Mouse (Mus musculus) erythroid progenitor cell, adult 5-6 weeks (primary cell): ENCODE measurements around the gene Dnah9. TPM values are rescaled to one million over a fixed set of nuclear protein-coding genes. Genes with fewer than 3 reads are reported as not detected.

Experiments used
- ATAC-seq: replicated peaks from 2 replicates; pipeline ENCODE4 v1.8.0; 2016; ENCODE audit warnings: moderate number of reproducible peaks, mild to moderate bottlenecking, moderate TSS enrichment, inconsistent platforms; ENCODE audit not compliant: poor library complexity, low FRiP score, severe bottlenecking
- total RNA-seq, 2 experiments: library from RNA; stranded (forward) in 1 of 2; stranded (reverse) in 1 of 2; fragments of 150-400 nt in 1 of 2; fragments of 186-747, 209-891 nt in 1 of 2; gene quantifications; 2 replicates each; pipeline versions ENCODE4 v1.2.3 to v1.2.4; 2015 to 2017; ENCODE audit warnings: low replicate concordance in 2 of 2

The Dnah9 gene
- total RNA-seq, 2 experiments from 2014 or later = not detected

DNA sequence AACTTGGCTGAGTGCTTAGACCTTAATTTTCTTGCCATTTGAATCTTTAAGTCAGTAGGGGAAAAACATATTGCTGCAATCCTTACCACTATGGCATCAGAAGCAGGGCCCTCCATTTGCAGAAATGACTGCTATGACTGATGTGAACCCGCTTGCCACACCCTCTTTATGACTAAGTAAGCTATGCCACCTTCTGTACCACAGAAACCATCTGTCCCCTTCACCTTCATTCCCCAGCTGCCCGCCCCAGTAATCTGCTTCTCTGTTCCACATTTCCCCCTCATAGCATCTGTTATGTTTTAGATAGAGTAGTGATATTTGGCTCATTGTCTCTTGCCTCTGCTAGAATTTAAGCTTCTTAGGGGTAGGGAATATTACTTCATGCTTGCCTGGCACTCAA lies 237.6 kb downstream of the Dnah9 start:
- ATAC-seq = no peak

DNA sequence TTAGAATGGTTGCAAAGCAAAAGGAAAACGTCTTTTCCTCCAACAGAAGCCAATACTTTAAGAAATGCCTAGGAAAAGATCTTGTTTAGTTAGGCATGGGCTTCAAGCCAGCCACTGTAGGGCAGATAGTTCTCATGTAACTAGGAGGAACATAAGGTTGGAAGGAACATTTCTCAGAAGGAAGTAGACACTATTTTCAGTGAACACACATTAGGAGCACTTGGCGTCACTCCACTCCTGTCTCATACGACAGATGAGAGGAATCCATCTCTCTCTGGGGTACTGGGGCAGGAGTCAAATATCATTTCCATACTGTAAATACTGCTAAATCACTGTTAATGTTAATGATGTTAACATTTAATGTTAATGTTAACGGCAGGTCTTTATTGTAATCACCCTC lies 238.0 kb downstream of the Dnah9 start:
- ATAC-seq = no peak

DNA sequence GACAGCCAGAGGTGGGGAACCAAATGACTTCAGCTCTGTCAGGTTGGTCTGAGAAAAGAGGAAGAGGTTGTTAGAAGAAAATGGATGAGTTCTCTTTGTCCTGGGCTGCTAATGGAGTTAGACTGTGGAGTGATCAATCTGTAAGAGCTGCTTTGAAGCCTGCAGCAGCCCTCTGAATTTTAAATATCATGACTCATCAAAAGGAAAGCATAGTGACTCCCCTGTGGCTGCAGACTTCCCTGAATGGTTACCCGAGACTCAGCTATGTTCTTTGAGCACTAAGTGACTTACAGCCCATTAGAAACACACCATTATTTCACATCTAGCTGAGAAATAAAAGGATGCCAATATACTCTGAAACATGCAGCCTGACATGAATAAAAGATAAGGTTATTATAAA lies 240.4 kb downstream of the Dnah9 start:
- ATAC-seq = no peak

DNA sequence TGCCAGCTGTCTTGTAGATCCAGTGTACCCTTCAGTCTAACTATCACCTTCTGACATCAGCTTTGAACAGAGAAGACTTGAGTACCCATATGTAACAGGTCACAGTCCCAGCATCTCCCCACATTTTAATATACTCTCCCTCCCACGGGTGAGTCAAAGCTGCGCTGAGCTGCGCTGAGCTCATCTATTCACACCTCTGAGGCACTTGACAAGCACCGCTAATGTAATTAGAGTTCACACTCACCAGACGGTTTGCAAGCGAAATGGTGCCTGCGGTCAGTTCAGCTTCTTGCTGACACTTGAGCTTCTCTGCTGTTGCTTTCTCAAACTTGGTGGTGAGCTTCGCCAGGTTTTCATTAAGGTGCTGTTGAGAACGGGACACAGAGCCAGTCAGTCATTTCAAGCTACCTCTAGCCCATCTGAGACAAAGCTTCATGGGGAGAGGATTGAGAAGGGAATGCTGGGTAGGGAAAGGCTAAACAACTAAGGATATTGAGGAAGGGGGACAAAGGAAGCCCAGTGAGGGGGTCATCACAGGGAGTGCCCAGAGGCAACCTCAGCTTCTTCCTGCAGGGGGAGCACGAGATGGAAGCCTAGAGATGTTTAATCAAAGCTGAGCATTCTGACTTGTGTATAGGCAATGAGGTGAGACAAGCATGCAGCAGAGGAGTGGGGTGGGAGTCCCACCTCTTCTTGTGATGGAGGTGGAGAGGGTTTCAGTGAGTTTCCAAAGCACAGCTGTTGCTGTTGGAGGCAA lies 249.7 kb downstream of the Dnah9 start:
- no peak for ATAC-seq

DNA sequence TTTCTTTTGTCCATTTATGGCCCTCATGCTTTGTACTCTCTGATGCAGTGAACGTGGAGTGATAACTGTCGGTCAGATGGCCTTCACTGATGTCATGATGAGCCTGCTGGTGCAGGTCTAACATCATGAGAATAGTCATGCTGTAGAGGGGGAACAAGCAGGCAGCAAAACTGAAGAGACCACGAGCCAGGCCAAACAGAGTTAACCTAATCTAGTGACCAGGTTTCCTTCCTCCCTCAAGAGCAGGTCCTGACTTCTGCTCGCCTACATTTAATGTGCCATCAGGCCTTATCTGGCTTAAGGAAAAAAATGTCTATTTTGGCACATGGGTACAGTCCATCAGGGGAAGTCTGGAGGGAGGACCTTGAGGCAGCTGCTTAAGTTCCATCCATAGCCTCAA lies 259.2 kb downstream of the Dnah9 start:
- no peak for ATAC-seq

DNA sequence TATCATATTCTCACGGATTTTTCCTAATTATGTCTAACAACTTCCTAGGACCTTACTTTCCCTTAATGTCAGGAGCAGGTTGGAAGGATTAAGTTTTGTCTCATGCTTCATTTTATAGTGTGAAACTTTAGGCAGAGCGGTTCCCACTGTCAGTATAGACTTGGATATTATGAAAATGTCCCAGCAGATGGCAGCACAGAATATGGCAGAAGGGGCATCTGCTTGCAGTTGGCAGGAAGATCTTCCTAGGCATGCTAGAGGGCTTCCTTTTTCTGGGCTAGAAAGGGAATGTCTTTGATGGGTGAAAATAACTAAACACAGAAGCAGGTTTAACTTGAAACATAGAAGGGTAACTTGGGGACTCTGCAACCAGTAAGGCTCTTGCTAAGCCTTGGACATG lies 262.9 kb downstream of the Dnah9 start:
- ATAC-seq = no peak

DNA sequence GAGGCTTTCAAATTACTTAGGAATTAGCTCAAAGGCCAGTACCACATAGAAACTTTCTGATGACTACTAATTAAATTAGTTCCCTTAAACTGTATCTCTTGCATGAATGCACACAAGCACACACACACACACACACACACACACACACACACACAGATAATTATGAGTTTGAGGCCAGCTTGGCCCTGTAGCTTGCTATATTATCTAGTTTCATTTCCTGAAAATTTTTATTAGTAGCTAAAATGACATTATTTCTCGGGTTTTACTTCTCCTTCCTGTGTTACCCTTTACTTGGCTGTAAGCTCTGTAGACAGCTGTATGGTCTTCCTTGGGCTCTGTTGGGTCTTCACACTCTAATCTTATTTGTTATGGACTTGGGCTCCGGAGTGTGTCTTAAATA lies 264.4 kb downstream of the Dnah9 start:
- ATAC-seq = no peak

DNA sequence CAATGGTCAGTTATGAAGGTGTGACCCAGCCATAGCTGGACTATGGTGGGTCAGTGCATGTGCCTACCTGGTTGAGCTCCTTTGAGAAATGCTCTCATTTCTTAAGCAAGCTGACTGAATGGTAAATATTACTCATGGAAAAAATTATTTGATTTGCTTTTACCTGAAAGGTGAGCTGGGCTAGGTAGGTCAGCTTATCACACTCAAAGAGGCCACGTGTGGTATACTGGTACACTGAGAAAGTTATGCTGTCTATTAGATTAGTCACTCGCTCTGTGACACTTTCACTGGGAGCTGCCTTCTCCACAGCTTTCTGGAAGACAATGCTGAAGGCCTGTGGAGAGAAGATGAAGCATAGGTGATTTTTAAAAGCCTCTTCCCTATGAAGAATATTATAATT lies 286.9 kb downstream of the Dnah9 start:
- no peak for ATAC-seq

DNA sequence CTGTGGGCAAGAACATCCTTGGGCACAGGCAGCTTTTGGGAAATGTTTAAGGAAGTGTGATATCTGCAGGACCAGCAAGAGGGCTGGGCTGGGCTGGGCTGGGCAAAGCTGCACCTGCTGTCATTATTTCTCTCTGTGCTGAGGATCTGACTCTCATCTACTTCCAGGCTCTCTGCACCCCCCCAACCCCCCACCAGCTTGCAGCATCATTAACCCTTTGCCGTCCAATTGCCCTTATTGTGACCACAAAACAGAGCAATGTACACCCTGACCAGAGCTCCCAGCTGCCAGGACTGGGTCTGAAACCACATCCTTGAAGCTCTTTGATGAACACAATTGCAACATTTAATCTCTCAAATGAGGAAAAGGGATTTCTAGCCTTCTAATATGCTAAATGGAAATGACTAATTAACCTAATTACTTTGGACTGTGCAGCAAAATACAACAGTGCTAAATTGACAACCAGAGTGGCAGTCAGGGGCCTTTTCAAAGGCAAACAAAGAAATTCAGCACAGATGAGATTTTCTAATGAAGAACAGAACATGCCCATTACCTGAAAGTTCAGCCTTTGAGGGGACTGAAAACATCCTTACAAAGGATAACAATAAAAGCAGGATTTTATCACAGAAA lies 291.1 kb downstream of the Dnah9 start:
- no peak for ATAC-seq

DNA sequence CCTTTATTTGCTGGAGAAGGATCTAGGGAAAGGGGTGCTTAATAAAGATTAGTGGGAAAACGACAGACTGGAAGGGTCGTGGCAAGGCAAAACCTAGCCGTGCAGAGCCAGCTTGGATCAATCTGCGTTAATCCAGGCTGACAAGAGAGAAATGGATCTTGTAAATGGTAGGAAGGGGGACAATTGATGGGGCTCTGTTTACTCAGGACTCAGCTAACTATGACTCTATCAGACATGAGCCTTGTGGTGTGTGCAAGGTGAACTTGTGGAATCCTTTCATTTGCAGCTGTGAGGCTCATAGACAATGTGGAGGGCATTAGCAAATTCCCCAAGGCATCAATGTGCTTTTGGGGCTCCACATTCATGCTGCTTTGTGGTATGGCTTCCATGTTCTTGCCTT lies 306.9 kb downstream of the Dnah9 start:
- ATAC-seq = no peak

DNA sequence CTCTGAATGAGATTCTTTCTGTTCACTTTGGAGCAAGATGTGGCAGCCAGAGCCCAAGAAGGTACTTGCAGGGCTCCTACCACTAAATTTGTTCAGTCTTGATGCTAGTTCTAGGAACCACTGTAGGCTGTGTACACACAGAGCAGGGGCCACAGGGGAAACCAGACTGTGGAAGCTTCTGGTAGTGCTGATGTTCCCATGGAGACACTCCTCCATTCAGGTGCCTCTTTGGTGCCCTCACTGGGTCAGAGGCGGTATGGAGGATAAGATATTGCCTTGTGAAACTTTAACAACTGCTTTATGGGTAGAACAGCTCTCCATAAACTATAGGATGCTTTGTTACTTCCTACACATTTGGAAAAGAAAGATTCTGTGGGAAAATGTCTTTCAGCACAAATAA lies 316.3 kb downstream of the Dnah9 start:
- ATAC-seq = no peak

DNA sequence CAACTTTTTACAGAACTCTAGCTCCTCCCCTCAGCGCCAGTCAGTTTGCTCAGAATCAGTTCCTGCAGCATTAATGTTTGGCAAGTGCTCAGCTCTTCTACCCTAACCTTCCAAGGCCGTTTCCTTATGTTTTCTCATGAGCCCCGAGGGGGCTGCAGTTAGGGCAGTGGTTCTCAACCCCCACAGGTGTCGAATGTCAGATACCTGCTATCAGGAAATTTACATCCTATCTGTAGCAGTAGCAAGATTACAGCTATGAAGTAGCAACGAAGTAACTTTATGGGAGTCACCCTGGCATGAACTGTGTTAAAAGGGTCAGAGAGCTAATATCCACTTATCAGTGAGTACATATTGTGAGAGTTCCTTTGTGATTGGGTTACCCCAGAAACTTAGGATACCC lies 321.9 kb downstream of the Dnah9 start:
- no peak for ATAC-seq

DNA sequence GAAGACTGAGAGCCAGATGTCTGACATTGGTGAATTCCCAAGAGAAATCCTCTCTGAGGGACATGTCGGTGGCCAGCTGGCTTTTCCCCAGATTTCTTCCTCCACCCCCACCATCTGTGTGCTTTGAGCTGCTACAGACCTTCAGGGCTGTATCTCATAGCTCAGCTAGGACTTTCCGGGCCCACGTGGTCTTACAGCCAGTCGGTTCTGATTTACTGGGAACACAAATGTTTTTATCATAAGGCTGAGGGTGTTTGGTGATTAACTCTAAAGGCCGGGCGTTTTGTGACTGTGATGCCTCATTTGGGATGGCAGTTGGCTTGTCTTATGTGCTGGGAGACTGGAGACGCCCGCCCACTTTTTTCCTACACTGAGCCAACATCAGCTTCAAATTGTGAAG lies 329.4 kb downstream of the Dnah9 start:
- no peak for ATAC-seq

DNA sequence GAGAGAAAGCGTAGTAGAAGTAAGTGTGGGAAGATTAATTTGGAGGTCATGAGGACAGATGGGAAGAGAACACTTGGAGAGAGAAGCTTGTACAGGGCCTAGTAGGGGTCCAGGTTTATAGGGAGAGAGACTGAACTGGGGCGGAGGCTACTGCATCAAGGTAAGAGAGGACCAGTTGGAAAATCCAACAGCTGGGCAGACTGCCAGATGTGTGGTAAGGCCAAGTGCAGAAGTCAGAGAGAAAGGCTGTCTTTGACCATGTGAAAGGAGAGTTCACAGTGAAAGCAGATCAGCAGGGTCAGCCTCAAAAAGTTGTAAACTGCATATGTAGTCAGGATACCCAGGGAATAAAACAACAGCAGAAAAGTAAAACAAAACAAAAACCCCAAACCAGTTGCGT lies 343.8 kb downstream of the Dnah9 start:
- ATAC-seq = no peak

DNA sequence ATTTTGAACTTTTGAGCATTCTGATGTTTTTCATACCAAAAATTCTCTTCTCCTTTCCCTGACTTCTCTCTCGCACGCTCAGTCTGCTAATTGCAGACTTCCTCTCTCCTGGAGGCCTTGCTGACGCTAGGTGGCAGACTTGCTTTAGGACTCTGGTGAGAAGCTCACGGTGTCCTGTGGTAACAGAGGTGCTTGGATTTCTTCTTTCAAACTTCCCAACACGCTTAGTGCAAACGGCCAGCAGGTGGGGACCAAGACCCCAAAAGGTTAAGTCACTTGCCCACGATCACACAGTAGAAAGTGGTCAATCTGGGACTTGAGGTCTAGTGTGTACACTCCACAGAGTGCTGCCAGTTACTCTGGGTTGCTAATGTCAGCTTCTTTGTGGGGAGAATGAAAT lies 347.5 kb downstream of the Dnah9 start:
- ATAC-seq = 0 out of 2 replicates have a peak, but pooled peaks have one; percentile 48

DNA sequence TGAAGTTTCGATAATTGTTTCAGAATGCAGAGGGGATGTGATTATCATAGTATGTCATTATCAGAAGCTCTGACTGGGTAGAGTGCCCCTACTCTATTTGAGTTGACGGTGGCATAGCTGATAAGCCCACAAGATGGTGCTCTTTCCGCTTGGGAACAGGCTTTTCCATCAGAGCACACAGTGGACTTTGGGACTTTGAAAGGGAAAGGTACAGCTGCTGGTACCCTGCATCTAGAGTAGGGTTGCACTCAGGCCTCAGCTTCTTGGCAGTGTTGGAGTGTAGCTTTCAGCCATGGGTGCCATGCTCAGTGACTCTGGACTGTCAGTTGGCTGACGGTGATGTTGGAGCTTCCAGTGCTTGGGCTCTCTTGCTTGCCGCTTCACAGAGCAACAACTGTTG lies 348.1 kb downstream of the Dnah9 start:
- ATAC-seq = no peak

DNA sequence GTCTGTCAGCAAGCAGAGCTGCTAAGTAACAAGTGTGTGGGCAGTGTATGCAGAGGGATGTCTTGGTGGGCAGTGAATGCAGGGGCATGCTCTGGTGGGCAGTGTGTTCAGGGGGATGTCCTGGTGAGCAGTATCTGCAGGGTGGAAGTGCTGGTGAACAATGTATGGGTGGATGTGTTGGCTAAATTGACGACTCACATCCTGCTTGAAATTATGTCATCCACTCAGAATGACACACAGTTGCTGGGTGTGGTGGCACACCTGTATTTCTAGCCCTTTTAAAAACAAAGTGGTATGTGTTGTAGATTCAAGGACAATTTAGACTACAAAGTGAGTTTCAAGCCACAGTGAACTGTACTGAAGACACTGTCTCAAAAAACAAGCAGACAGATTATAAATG lies 350.2 kb downstream of the Dnah9 start:
- ATAC-seq = no peak

DNA sequence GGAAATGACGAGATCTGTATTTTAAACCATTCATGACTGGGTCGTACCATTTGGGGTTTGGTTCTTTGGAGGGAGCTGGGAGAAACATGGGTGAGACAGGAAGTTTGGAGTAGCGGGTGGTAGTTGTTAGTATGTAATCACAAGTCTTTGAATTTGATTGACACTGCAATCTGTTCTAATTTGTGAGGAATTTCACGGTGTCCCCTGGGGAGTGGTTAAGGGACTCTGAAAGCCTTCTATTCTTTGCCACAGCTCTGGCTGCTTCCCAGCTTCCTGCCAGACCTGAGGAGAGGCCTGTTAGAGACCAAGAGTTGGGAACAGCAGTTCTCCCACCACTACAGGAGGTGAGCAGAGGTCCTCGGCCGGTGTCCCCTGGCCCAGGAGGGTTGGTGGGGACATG lies 352.1 kb downstream of the Dnah9 start:
- ATAC-seq = no peak

DNA sequence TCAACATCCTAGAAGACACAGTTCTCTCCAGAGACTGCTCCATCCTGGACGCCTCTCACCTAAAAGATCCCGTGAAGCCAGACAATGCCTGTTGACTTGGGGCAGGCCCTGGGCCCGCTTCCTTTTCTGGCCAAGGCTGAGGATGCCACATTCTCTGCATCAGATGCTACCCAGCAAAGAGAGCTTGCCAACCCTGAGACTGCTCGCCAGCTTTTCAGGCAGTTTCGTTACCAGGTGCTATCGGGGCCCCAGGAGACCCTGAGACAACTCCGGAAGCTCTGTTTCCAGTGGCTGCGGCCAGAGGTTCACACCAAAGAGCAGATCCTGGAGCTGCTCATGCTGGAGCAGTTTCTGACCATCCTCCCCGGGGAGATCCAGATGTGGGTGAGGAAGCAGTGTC lies 354.0 kb downstream of the Dnah9 start:
- no peak for ATAC-seq

DNA sequence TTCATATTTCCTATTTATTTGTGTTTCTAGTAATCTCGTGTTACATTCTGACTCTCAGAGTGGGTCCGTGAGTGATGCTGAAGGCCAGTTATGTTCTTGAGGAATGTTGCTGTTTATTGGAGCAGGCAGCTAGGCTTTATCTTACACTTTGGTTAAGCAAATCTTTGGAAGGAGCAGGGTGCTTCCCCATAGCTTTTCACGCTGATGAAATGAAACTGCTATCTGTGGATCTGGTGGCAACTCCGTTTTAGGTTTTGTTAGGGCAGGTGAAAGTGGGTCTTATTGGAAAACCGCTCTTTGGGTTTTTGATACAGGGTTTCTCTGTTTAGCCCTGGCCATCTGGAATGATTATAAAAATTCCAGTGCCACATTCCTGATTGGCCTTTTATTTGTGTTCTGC lies 356.3 kb downstream of the Dnah9 start:
- ATAC-seq = no peak

DNA sequence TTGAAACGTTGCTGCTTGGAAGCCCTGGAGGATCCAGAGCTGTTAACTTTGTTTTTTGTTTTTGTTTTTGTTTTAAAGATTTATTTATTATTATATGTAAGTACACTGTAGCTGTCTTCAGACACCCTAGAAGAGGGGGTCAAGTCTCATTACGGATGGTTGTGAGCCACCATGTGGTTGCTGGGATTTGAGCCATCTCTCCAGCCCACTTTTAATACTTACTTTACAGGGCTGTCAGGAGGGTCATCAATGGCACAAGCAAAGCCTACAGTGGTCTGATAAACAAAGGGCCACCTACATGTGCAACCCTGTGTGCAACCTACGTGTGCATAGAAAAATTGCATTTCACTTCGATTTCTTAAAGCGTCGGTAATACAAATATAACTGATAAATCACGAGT lies 360.8 kb downstream of the Dnah9 start:
- ATAC-seq = no peak
